Mouse (Mus musculus) kidney, postnatal 0 days (tissue): ENCODE results near the gene Pctp. TPM values are rescaled to one million over a fixed set of nuclear protein-coding genes. Genes with fewer than 3 reads are reported as not detected.

Source experiments
- ATAC-seq: fragments of 200-750 bp; cut with Nextera tagmentation; replicated peaks from 2 replicates; pipeline ENCODE4 v1.8.0; 2017; ENCODE audit warnings: low read depth, moderate number of reproducible peaks, moderate TSS enrichment, moderate library complexity; ENCODE audit not compliant: low FRiP score
- DNase-seq: peaks from one replicate; pipeline ENCODE4 v3.0.0-alpha.2; 2016; ENCODE audit warnings: low spot score
- H3K27ac ChIP-seq: fragments of 300-500 bp; sonication (generic); 2 replicates; pipeline ENCODE4 v1.5.1; 2014; ENCODE audit warnings: mild to moderate bottlenecking
- H3K27me3 ChIP-seq: fragments of 300-500 bp; sonication (generic); 2 replicates; pipeline ENCODE4 v1.6.1; 2014; ENCODE audit warnings: low read length, mixed read lengths; ENCODE audit not compliant: insufficient read depth
- H3K36me3 ChIP-seq: fragments of 300-500 bp; sonication (generic); 2 replicates; pipeline ENCODE4 v1.6.1; 2014; ENCODE audit warnings: low read length, mixed read lengths; ENCODE audit not compliant: insufficient read depth
- H3K4me1 ChIP-seq: fragments of 300-500 bp; sonication (generic); replicated peaks from 2 replicates; pipeline ENCODE4 v1.6.1; 2014; ENCODE audit warnings: antibody characterized with exemption, low read length, mixed read lengths; ENCODE audit not compliant: insufficient read depth
- H3K4me2 ChIP-seq: fragments of 300-500 bp; sonication (generic); 2 replicates; pipeline ENCODE4 v1.6.1; 2014; ENCODE audit warnings: mild to moderate bottlenecking, low read length, moderate library complexity, mixed read lengths
- H3K4me3 ChIP-seq: fragments of 300-500 bp; sonication (generic); replicated peaks from 2 replicates; pipeline ENCODE4 v1.5.1; 2014; ENCODE audit warnings: low read depth, low read length
- H3K9ac ChIP-seq: fragments of 300-500 bp; sonication (generic); 2 replicates; pipeline ENCODE4 v1.6.1; 2014; ENCODE audit warnings: low read depth, low read length
- H3K9me3 ChIP-seq: fragments of 300-500 bp; sonication (generic); replicated peaks from 2 replicates; pipeline ENCODE4 v1.6.1; 2016; ENCODE audit warnings: low read length, inconsistent platforms, mixed read lengths
- CTCF ChIP-seq: IDR thresholded peaks from 2 replicates; pipeline ENCODE4 v1.5.1; 2016; ENCODE audit warnings: antibody characterized with exemption, low read depth, mild to moderate bottlenecking, moderate library complexity
- WGBS: fragments of 180-500 bp; shearing (Covaris S2); extraction: QIAGEN DNeasy Blood & Tissue Kit; methylation state at CpG from one replicate; pipeline ENCODE4 v1.1.7; 2014; 5-methylcytosine and 5-hydroxymethylcytosine counted together
- polyA plus RNA-seq: library from polyadenylated mRNA; unstranded; fragments of >200 nt; fragmentation: Nextera tagmentation; extraction: Ambion mirVana; gene quantifications from 2 replicates; pipeline ENCODE4 v1.2.1, GENCODE M21; 2015

The Pctp gene
- polyA plus RNA-seq, 1 experiment from 2014 or later, result 11.7 TPM

DNA sequence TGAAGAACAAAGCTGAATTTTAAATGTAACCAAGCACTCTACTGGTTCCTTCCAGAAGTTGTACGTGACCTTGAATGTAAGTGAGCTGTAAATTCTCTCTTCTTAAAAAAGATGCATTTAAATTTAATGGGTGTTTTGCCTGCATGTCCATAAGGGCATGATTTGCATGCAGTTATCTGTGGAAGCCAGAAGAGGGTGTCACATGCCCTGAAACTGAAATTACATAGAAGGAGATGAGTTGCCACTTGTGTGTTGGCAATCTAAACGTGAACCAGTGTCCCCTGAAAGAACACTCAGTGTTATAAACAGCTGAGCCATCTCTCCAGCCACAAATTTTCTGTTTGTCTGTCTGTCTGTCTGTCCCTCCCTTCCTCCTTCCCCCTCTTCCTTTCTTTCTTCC is 19.8 kb downstream of the Pctp start:
- H3K4me2 ChIP-seq, result no peak overlapping the region
- H3K27ac ChIP-seq, result no peak overlapping the region
- TF ChIP-seq CTCF, result peak; percentile 24; the same call in 1 of the 2 replicates
- H3K36me3 ChIP-seq, result no peaks in the 10 kb centered on the region
- H3K4me3 ChIP-seq, result no peak overlapping the region
- 70% methylated on average over 2 of the region's 2 CpGs for WGBS
- H3K4me1 ChIP-seq, result peaks cover 10% of the 10 kb centered on the region; the same call in 1 of the 2 replicates
- H3K27me3 ChIP-seq, result no peaks in the 10 kb centered on the region
- H3K9me3 ChIP-seq, result no peaks in the 10 kb centered on the region
- no peak overlapping the region for H3K9ac ChIP-seq
- ATAC-seq (no peak), DNase-seq (no peak)

- Histone ChIP-seq H3K4me1 (peaks cover 5% of the 10 kb centered on the region; the same call in 1 of the 2 replicates), H3K36me3 (no peaks in the 10 kb centered on the region), H3K4me2 (no peak overlapping the region), H3K27ac (no peak overlapping the region), H3K9ac (no peak overlapping the region), H3K4me3 (no peak overlapping the region), H3K9me3 (no peaks in the 10 kb centered on the region), H3K27me3 (no peaks in the 10 kb centered on the region)
- 94% methylated on average over 2 of the region's 2 CpGs for WGBS
- DNase-seq (no peak), ATAC-seq (no peak)
- no peak for TF ChIP-seq CTCF
Measured at GRCm38 (mm10) chr11:89980106-89980505, 22.6 kb downstream of the Pctp start.

DNA sequence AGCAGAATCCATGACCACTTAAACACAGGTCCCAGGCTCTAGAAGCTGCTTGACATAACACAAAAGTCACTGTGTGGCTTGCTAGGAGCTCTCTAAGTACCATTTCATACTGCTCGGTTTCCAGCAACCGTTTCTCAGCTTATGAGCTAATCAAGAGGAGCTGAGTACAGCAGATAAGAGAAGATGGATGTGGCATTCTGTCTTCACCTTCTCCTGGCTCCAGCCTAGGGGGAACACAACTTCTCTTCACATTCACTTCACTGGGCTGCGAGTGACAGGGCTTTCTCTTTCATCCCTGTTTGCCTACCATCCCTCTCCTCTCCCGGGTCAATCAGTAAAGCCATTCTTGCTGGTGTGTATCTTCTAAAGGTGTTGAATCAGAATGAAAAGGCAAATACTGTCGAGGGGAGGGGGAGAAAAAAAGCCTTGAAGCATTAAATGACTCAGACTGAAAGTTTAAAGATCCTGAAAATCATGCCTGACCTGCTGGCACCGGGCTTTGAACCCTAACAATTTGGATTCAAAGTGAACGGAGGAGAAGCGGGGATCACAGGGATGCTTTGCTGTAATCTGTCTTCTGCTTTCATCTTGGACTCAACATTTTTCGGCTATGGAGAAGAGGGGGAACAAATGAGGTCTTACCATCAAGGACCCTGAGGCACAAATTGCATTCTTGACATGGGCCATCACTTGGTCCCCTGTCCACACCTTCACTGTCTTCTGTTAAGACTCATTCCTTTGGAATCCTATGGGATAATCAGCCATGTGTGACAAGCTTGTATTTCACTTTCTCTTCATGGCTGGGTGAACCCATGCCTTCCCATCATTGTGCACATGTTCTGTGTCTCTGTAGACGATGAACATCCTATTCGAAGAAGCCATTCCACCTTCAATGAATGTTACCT is 23.5 kb downstream of the Pctp start:
- no peak overlapping the region for H3K9ac ChIP-seq
- H3K4me3 ChIP-seq, result no peak overlapping the region
- WGBS, result 50% methylated on average over 11 of the region's 11 CpGs
- no peak for ATAC-seq
- H3K9me3 ChIP-seq, result no peaks in the 10 kb centered on the region
- no peak overlapping the region for H3K4me2 ChIP-seq
- H3K27ac ChIP-seq, result peak overlapping the region; percentile 72
- peak; percentile 8 for DNase-seq
- H3K36me3 ChIP-seq, result no peaks in the 10 kb centered on the region
- no peak for TF ChIP-seq CTCF
- H3K4me1 ChIP-seq, result peaks cover 5% of the 10 kb centered on the region; the same call in 1 of the 2 replicates
- H3K27me3 ChIP-seq, result no peaks in the 10 kb centered on the region

- H3K4me1 ChIP-seq, result peaks cover 5% of the 10 kb centered on the region; the same call in 1 of the 2 replicates
- H3K9me3 ChIP-seq, result no peaks in the 10 kb centered on the region
- no peak overlapping the region for H3K4me3 ChIP-seq
- TF ChIP-seq CTCF, result no peak
- DNase-seq (peak; percentile 52), ATAC-seq (peak; percentile 61; the same call in 1 of the 2 replicates)
- H3K27ac ChIP-seq, result peak overlapping the region; percentile 72
- no peaks in the 10 kb centered on the region for H3K27me3 ChIP-seq
- no peak overlapping the region for H3K4me2 ChIP-seq
- 26% methylated on average over 11 of the region's 11 CpGs for WGBS
- H3K36me3 ChIP-seq, result no peaks in the 10 kb centered on the region
- H3K9ac ChIP-seq, result no peak overlapping the region
Measured at GRCm38 (mm10) chr11:89978353-89978831, 24.3 kb downstream of the Pctp start.

DNA sequence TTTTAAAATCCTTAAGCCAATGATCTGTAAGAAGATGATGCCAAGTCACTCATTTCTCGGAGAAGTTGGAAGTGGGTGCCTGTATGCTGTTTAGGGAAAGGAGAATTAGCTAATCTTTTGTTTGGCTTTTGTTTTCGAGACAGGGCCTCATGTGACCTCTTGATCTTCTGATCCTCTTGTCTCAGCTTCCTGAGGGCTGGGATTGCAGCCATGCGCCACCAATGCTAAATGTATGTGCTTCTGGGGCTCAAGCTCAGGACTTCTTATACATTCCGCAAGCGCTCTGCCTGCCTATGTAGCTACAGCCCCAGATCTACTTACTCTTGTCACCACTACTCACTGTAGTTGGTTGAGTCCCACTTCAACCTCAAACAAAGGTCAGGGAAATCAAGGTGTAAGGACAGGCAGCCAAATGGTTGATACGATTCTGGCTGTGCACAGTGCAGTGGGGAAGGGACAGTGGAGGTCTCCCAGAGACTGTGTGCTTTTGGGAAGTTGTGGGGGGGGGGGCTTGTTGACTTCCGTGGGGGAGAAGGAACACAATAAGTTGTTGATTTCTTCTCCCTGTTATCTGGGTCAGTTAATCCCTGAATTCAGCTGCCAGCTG is 24.8 kb downstream of the Pctp start:
- Histone ChIP-seq H3K27ac (peak overlapping the region; percentile 31; the same call in 1 of the 2 replicates), H3K27me3 (no peaks in the 10 kb centered on the region), H3K9me3 (no peaks in the 10 kb centered on the region), H3K36me3 (no peaks in the 10 kb centered on the region), H3K4me1 (peaks cover 5% of the 10 kb centered on the region; the same call in 1 of the 2 replicates), H3K4me2 (no peak overlapping the region), H3K9ac (no peak overlapping the region), H3K4me3 (no peak overlapping the region)
- ATAC-seq (peak; percentile 29; the same call in 1 of the 2 replicates), DNase-seq (peak; percentile 6)
- TF ChIP-seq CTCF, result no peak
- WGBS, result 60% methylated on average over 7 of the region's 7 CpGs

GRCm38 (mm10) chr11:89976361-89976760 is 26.3 kb downstream of the Pctp start:
- Histone ChIP-seq H3K4me1 (peaks cover 5% of the 10 kb centered on the region; the same call in 1 of the 2 replicates), H3K4me3 (no peak overlapping the region), H3K36me3 (no peaks in the 10 kb centered on the region), H3K9ac (no peak overlapping the region), H3K9me3 (no peaks in the 10 kb centered on the region), H3K27me3 (no peaks in the 10 kb centered on the region), H3K4me2 (no peak overlapping the region), H3K27ac (no peak overlapping the region)
- no peak for DNase-seq
- 95% methylated on average over 5 of the region's 5 CpGs for WGBS
- TF ChIP-seq CTCF, result no peak
- no peak for ATAC-seq
